In the genomic region with DNA sequence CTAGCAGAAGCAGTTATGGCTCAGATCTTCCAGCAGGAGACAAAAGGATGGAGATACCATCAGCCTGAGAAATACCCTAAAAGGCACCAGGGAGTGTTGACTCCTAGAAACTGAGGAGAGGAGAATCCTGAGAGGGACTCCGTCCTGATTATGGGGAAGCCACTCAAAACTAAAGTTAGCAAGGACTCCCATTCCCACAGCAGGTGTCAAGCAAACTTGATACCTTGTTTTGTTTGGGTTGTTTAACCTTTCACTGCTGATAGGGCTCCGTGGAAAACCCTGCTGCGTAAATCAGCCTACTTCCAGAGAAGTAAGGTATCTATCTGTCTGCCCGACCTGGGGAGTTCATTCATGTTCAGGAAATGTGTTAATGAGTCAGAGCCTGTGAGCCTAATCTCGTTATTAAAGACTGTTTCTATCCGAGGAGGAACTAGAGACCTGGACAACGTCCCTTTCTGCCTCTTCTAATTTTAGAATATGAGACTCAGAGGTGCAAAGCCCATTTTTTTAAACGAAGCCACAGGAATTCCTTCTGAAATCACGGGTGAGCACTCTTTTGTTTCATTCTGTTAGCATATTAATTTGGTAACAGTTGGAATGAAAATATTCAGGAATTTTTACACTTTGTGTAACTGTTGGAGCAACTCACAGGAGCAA, we compare ENCODE assay signal across 25 mouse cellular contexts. TPM values are rescaled to one million over a fixed set of nuclear protein-coding genes. Genes with fewer than 3 reads are reported as not detected.
A peak's percentile ranks its signal among the peaks of the same experiment; 100 is the strongest.
DNase-seq lines count a peak whose midpoint lies in the region; ATAC-seq and TF ChIP-seq lines count a peak whose summit lies in the region.
"Had no signal": no experiment of that assay in that cellular context is flagged by ENCODE, and none has a peak within 500 bp of the region (broad histone marks: within the 10 kb centered on the region; RNA-seq: fewer than 3 reads in every experiment).

No protein-coding gene starts in this region.

- peaks cover 2 to 15% of the 10 kb centered on the region in 2 experiments; a peak in 3 of 4 replicates for H3K4me1 ChIP-seq in heart, embryonic 14.5 days (ENCODE audit: control insufficient read depth in 2 of 2, insufficient read depth in 2 of 2, low read length in 2 of 2)
- H3K4me1 ChIP-seq in heart, adult 2 months (ENCODE audit: control insufficient read depth, insufficient read depth, low read length): no peaks in the 10 kb centered on the region
- H3K4me1 ChIP-seq: forebrain, embryonic 13.5 days; neural tube, embryonic 12.5 days; stomach, embryonic 15.5 days had no signal

- no peak overlapping the region for H3K9ac ChIP-seq in heart, embryonic 14.5 days (ENCODE audit: low read length)
- no peak overlapping the region for H3K9ac ChIP-seq in heart, adult 2 months (ENCODE audit: low read depth, low read length)
- H3K9ac ChIP-seq: forebrain, embryonic 13.5 days; liver, embryonic 13.5 days; neural tube, embryonic 12.5 days; stomach, embryonic 15.5 days had no signal

- no peak overlapping the region for H3K27ac ChIP-seq in heart, embryonic 14.5 days (replicated peaks in 1 of 2; ENCODE audit: control insufficient read depth in 1 of 2, insufficient read depth in 1 of 2, low read depth in 2 of 2, low read length in 2 of 2)
- H3K27ac ChIP-seq in heart, adult 2 months: no peak overlapping the region
- H3K27ac ChIP-seq: forebrain, embryonic 13.5 days; hindbrain, postnatal 0 days; left cerebral cortex, adult 2 months; liver, embryonic 13.5 days; neural tube, embryonic 12.5 days; stomach, embryonic 15.5 days had no signal

- H3K79me3 ChIP-seq in C2C12 (ENCODE audit: low read depth): no peaks in the 10 kb centered on the region

- DNase-seq in heart, adult 2 months: no peak
- peak; percentile 81 for DNase-seq in 416B (ENCODE audit: low read depth)
- no peak for DNase-seq in spleen, adult 18-20 months
- DNase-seq in retina, postnatal 1 day: no peak
- DNase-seq: adrenal gland, postnatal 14 days; cerebellum, adult 2 months; cerebellum, postnatal 36 days; heart, adult 18-20 months; layer of hippocampus, adult 9-11 months; liver, embryonic 13.5 days; lung, adult 2 months; lung, postnatal 14 days; midbrain, embryonic 14.5 days; right cerebral cortex, postnatal 25 days; thymus, postnatal 4 days had no signal

- ATAC-seq in heart, embryonic 14.5 days (ENCODE audit: insufficient number of reproducible peaks, insufficient read depth, low FRiP score, low read depth): no peak
- peak; percentile 46; the same call in 1 of the 2 replicates for ATAC-seq in common myeloid progenitor, adult 5-6 weeks (replicated peaks; ENCODE audit: low read depth, poor library complexity, severe bottlenecking)
- ATAC-seq: CD4-positive, CD25-positive, alpha-beta regulatory T cell, adult 4 months; forebrain, embryonic 13.5 days; hindbrain, postnatal 0 days; intestine, embryonic 16.5 days had no signal

- TF ChIP-seq CTCF in heart, adult 2 months (IDR thresholded peaks at IDR 0.05): no peak
- TF ChIP-seq CTCF in C2C12 (IDR thresholded peaks at IDR 0.05; ENCODE audit: control insufficient read depth, insufficient read depth, insufficient read length): no peak

- H3K27me3 ChIP-seq in heart, embryonic 14.5 days (ENCODE audit: control insufficient read depth, insufficient read depth, low read length): no peaks in the 10 kb centered on the region
- H3K27me3 ChIP-seq in heart, adult 2 months (ENCODE audit: control insufficient read depth, insufficient read depth, low read length): no peaks in the 10 kb centered on the region
- no peaks in the 10 kb centered on the region for H3K27me3 ChIP-seq in C2C12 (ENCODE audit: control insufficient read depth, insufficient read depth, insufficient read length)
- H3K27me3 ChIP-seq: forebrain, embryonic 13.5 days; liver, embryonic 13.5 days; neural tube, embryonic 12.5 days; stomach, embryonic 15.5 days had no signal

- no peaks in the 10 kb centered on the region for H3K79me2 ChIP-seq in heart, adult 2 months (replicated peaks; ENCODE audit: control insufficient read depth, insufficient read depth, low read length)
- no peaks in the 10 kb centered on the region for H3K79me2 ChIP-seq in C2C12 (ENCODE audit: control insufficient read depth, insufficient read depth)

- H3K36me3 ChIP-seq in heart, embryonic 14.5 days (ENCODE audit: control insufficient read depth, insufficient read depth, low read length): no peaks in the 10 kb centered on the region
- H3K36me3 ChIP-seq in heart, adult 2 months (ENCODE audit: control insufficient read depth, insufficient read depth, low read length): no peaks in the 10 kb centered on the region
- no peaks in the 10 kb centered on the region for H3K36me3 ChIP-seq in C2C12 (ENCODE audit: control insufficient read depth, insufficient read depth)
- H3K36me3 ChIP-seq: liver, embryonic 13.5 days; neural tube, embryonic 12.5 days; stomach, embryonic 15.5 days had no signal

- no peak overlapping the region for H3K4me3 ChIP-seq in heart, embryonic 14.5 days (ENCODE audit: control insufficient read depth in 1 of 2, insufficient read depth in 1 of 2, low read depth in 1 of 2, low read length in 2 of 2)
- H3K4me3 ChIP-seq in heart, adult 2 months: no peak overlapping the region
- no peak overlapping the region for H3K4me3 ChIP-seq in C2C12 (ENCODE audit: insufficient read depth, poor library complexity, severe bottlenecking)
- H3K4me3 ChIP-seq: forebrain, embryonic 13.5 days; left cerebral cortex, adult 2 months; liver, embryonic 13.5 days; neural tube, embryonic 12.5 days; stomach, embryonic 15.5 days had no signal

- TF ChIP-seq POLR2A in heart, adult 2 months (IDR thresholded peaks at IDR 0.05; ENCODE audit: insufficient read depth, low read depth, low read length): no peak

- intact Hi-C loops in heart, adult 2 months (cut with DNase I): no loop called here

- 5% methylated on average over 9 of the region's 9 CpGs for WGBS in heart, embryonic 14.5 days
- 14% methylated on average over 9 of the region's 9 CpGs for WGBS in heart, adult 2 months

- TF ChIP-seq EP300 in heart, adult 2 months (IDR thresholded peaks at IDR 0.05; ENCODE audit: insufficient read depth, low read depth, low read length): no peak

- H3K4me2 ChIP-seq in heart, embryonic 14.5 days (ENCODE audit: low read length): peak overlapping the region; percentile 37
- H3K4me2 ChIP-seq: forebrain, embryonic 13.5 days; liver, embryonic 13.5 days; neural tube, embryonic 12.5 days; stomach, embryonic 15.5 days had no signal

- H3K9me3 ChIP-seq in heart, embryonic 14.5 days (ENCODE audit: control insufficient read depth, low read length): no peaks in the 10 kb centered on the region
- H3K9me3 ChIP-seq: forebrain, embryonic 13.5 days; liver, embryonic 13.5 days; neural tube, embryonic 12.5 days; stomach, embryonic 15.5 days had no signal

- no peak overlapping the region for H3ac ChIP-seq in C2C12 (ENCODE audit: control insufficient read depth, insufficient read length, low read depth)

TF ChIP-seq in C2C12, 6 proteins besides CTCF, POLR2A, EP300 and RAD21:
- TF ChIP-seq MYOG (IDR thresholded peaks at IDR 0.05; ENCODE audit: control insufficient read depth, extremely low read depth, insufficient read length) (no peak), MAX (IDR thresholded peaks at IDR 0.05) (no peak), MYOD1 (IDR thresholded peaks at IDR 0.05; ENCODE audit: control insufficient read depth, insufficient read length, low read depth) (peak; percentile 16)

RNA-seq across cellular contexts. Expression of a gene that starts 32.7 kb away (rescaled TPM):
- not detected in 2 replicates for polyA plus RNA-seq in heart, embryonic 14.5 days (2014; fragmentation: Nextera tagmentation; extraction: Ambion mirVana)
- under 1 TPM in 1 of 2 experiments, not detected in 1; 0.23 TPM for total RNA-seq in heart, adult 2 months (2021)
- 0.84 and 1.2 TPM in 2 replicates for polyA plus RNA-seq in heart, adult 2 months (2012; rRNA removed)
- polyA plus RNA-seq in C2C12 (2012; fragmentation: generic; extraction: Trizol): 0.14 TPM
- total RNA-seq in common myeloid progenitor, adult 5-6 weeks (2017): 55.4 and 71.9 TPM in 2 replicates
- total RNA-seq: hindbrain, postnatal 0 days had no signal
- polyA plus RNA-seq: intestine, embryonic 16.5 days; midbrain, embryonic 14.5 days had no signal
